Mouse (Mus musculus): Measurements from ENCODE around the gene Acacb. TPM values are rescaled to one million over a fixed set of nuclear protein-coding genes. Genes with fewer than 3 reads are reported as not detected.
A peak's percentile ranks its signal among the peaks of the same experiment; 100 is the strongest.

Acacb gene
- polyA plus RNA-seq, 1 experiment from 2014 or later: 1.7 TPM

GRCm38 (mm10) chr5:114152359-114153092 is 6.2 kb downstream of the Acacb start:
- Histone ChIP-seq H3K4me2 (no peak overlapping the region), H3K9me3 (ENCODE audit: control insufficient read depth, low read length) (no peaks in the 10 kb centered on the region), H3K9ac (ENCODE audit: low read length) (no peak overlapping the region), H3K4me1 (ENCODE audit: control insufficient read depth, insufficient read depth, low read length) (no peaks in the 10 kb centered on the region), H3K36me3 (ENCODE audit: control insufficient read depth, insufficient read depth, low read length) (no peaks in the 10 kb centered on the region), H3K27me3 (ENCODE audit: control insufficient read depth, insufficient read depth, low read length) (no peaks in the 10 kb centered on the region), H3K4me3 (ENCODE audit: low read depth, low read length) (no peak overlapping the region), H3K27ac (ENCODE audit: low read depth, low read length) (no peak overlapping the region)
- DNase-seq (ENCODE audit: low spot score, missing footprints) (no peak), ATAC-seq (ENCODE audit: low FRiP score) (no peak)
- WGBS: 88% methylated on average over 12 of the region's 12 CpGs

GRCm38 (mm10) chr5:114153490-114153889 is 7.2 kb downstream of the Acacb start:
- H3K9me3 ChIP-seq (ENCODE audit: control insufficient read depth, low read length): no peaks in the 10 kb centered on the region
- H3K4me2 ChIP-seq: peak overlapping the region; percentile 14; the same call in 1 of the 2 replicates
- no peak overlapping the region for H3K9ac ChIP-seq (ENCODE audit: low read length)
- no peaks in the 10 kb centered on the region for H3K27me3 ChIP-seq (ENCODE audit: control insufficient read depth, insufficient read depth, low read length)
- H3K4me1 ChIP-seq (ENCODE audit: control insufficient read depth, insufficient read depth, low read length): no peaks in the 10 kb centered on the region
- DNase-seq (ENCODE audit: low spot score, missing footprints): peak; percentile 89
- H3K27ac ChIP-seq (ENCODE audit: low read depth, low read length): no peak overlapping the region
- peak overlapping the region; percentile 4; the same call in 1 of the 2 replicates for H3K4me3 ChIP-seq (ENCODE audit: low read depth, low read length)
- no peaks in the 10 kb centered on the region for H3K36me3 ChIP-seq (ENCODE audit: control insufficient read depth, insufficient read depth, low read length)
- WGBS: under 1% methylated on average over 12 of the region's 12 CpGs
- ATAC-seq (ENCODE audit: low FRiP score): no peak

GRCm38 (mm10) chr5:114154765-114155164 is 8.4 kb downstream of the Acacb start:
- DNase-seq (ENCODE audit: low spot score, missing footprints) (no peak), ATAC-seq (ENCODE audit: low FRiP score) (no peak)
- 82% methylated on average over 5 of the region's 5 CpGs for WGBS
- no peaks in the 10 kb centered on the region for H3K27me3 ChIP-seq (ENCODE audit: control insufficient read depth, insufficient read depth, low read length)
- H3K4me2 ChIP-seq: no peak overlapping the region
- H3K36me3 ChIP-seq (ENCODE audit: control insufficient read depth, insufficient read depth, low read length): no peaks in the 10 kb centered on the region
- no peak overlapping the region for H3K4me3 ChIP-seq (ENCODE audit: low read depth, low read length)
- H3K4me1 ChIP-seq (ENCODE audit: control insufficient read depth, insufficient read depth, low read length): no peaks in the 10 kb centered on the region
- H3K9ac ChIP-seq (ENCODE audit: low read length): no peak overlapping the region
- no peaks in the 10 kb centered on the region for H3K9me3 ChIP-seq (ENCODE audit: control insufficient read depth, low read length)
- H3K27ac ChIP-seq (ENCODE audit: low read depth, low read length): no peak overlapping the region

- no peak for DNase-seq (ENCODE audit: low spot score, missing footprints)
- 71% methylated on average over 9 of the region's 9 CpGs for WGBS
Measured at GRCm38 (mm10) chr5:114155168-114155933, 9.0 kb downstream of the Acacb start.

GRCm38 (mm10) chr5:114157236-114157635 is 10.9 kb downstream of the Acacb start:
- peak; percentile 75 for DNase-seq (ENCODE audit: low spot score, missing footprints)
- Histone ChIP-seq H3K9ac (ENCODE audit: low read length) (no peak overlapping the region), H3K27ac (ENCODE audit: low read depth, low read length) (no peak overlapping the region), H3K4me2 (no peak overlapping the region), H3K4me3 (ENCODE audit: low read depth, low read length) (no peak overlapping the region), H3K27me3 (ENCODE audit: control insufficient read depth, insufficient read depth, low read length) (no peaks in the 10 kb centered on the region), H3K36me3 (ENCODE audit: control insufficient read depth, insufficient read depth, low read length) (no peaks in the 10 kb centered on the region), H3K9me3 (ENCODE audit: control insufficient read depth, low read length) (no peaks in the 10 kb centered on the region), H3K4me1 (ENCODE audit: control insufficient read depth, insufficient read depth, low read length) (no peaks in the 10 kb centered on the region)
- ATAC-seq (ENCODE audit: low FRiP score): no peak
- 53% methylated on average over 7 of the region's 7 CpGs for WGBS

More at GRCm38 (mm10) chr5:114155168-114155933, 9.0 kb downstream of the Acacb start:
- Histone ChIP-seq H3K4me3 (ENCODE audit: low read depth, low read length) (no peak overlapping the region), H3K9ac (ENCODE audit: low read length) (no peak overlapping the region), H3K4me2 (no peak overlapping the region), H3K9me3 (ENCODE audit: control insufficient read depth, low read length) (no peaks in the 10 kb centered on the region), H3K4me1 (ENCODE audit: control insufficient read depth, insufficient read depth, low read length) (no peaks in the 10 kb centered on the region), H3K27ac (ENCODE audit: low read depth, low read length) (no peak overlapping the region), H3K36me3 (ENCODE audit: control insufficient read depth, insufficient read depth, low read length) (no peaks in the 10 kb centered on the region), H3K27me3 (ENCODE audit: control insufficient read depth, insufficient read depth, low read length) (no peaks in the 10 kb centered on the region)
- no peak for ATAC-seq (ENCODE audit: low FRiP score)

- DNase-seq (ENCODE audit: low spot score, missing footprints): peak; percentile 69
- Histone ChIP-seq H3K9me3 (ENCODE audit: control insufficient read depth, low read length) (no peaks in the 10 kb centered on the region), H3K4me2 (no peak overlapping the region), H3K36me3 (ENCODE audit: control insufficient read depth, insufficient read depth, low read length) (no peaks in the 10 kb centered on the region), H3K27me3 (ENCODE audit: control insufficient read depth, insufficient read depth, low read length) (no peaks in the 10 kb centered on the region), H3K27ac (ENCODE audit: low read depth, low read length) (no peak overlapping the region), H3K4me1 (ENCODE audit: control insufficient read depth, insufficient read depth, low read length) (no peaks in the 10 kb centered on the region), H3K9ac (ENCODE audit: low read length) (no peak overlapping the region), H3K4me3 (ENCODE audit: low read depth, low read length) (no peak overlapping the region)
- WGBS: 88% methylated on average over 6 of the region's 6 CpGs
- ATAC-seq (ENCODE audit: low FRiP score): no peak
Measured at GRCm38 (mm10) chr5:114161424-114161823, 15.1 kb downstream of the Acacb start.

- DNase-seq (ENCODE audit: low spot score, missing footprints): peak; percentile 62
- Histone ChIP-seq H3K4me1 (ENCODE audit: control insufficient read depth, insufficient read depth, low read length) (no peaks in the 10 kb centered on the region), H3K4me3 (ENCODE audit: low read depth, low read length) (no peak overlapping the region), H3K27me3 (ENCODE audit: control insufficient read depth, insufficient read depth, low read length) (no peaks in the 10 kb centered on the region), H3K4me2 (no peak overlapping the region), H3K9me3 (ENCODE audit: control insufficient read depth, low read length) (no peaks in the 10 kb centered on the region), H3K36me3 (ENCODE audit: control insufficient read depth, insufficient read depth, low read length) (no peaks in the 10 kb centered on the region), H3K27ac (ENCODE audit: low read depth, low read length) (no peak overlapping the region), H3K9ac (ENCODE audit: low read length) (no peak overlapping the region)
- WGBS: 63% methylated on average over 12 of the region's 12 CpGs
- ATAC-seq (ENCODE audit: low FRiP score): no peak
Measured at GRCm38 (mm10) chr5:114162106-114162815, 15.9 kb downstream of the Acacb start.

GRCm38 (mm10) chr5:114163117-114163696 is 16.9 kb downstream of the Acacb start:
- 80% methylated on average over 6 of the region's 6 CpGs for WGBS
- no peak for DNase-seq (ENCODE audit: low spot score, missing footprints)

More at GRCm38 (mm10) chr5:114163117-114163696, 16.9 kb downstream of the Acacb start:
- Histone ChIP-seq H3K9ac (ENCODE audit: low read length) (no peak overlapping the region), H3K9me3 (ENCODE audit: control insufficient read depth, low read length) (no peaks in the 10 kb centered on the region), H3K4me3 (ENCODE audit: low read depth, low read length) (no peak overlapping the region), H3K27me3 (ENCODE audit: control insufficient read depth, insufficient read depth, low read length) (no peaks in the 10 kb centered on the region), H3K4me1 (ENCODE audit: control insufficient read depth, insufficient read depth, low read length) (no peaks in the 10 kb centered on the region), H3K4me2 (no peak overlapping the region), H3K36me3 (ENCODE audit: control insufficient read depth, insufficient read depth, low read length) (no peaks in the 10 kb centered on the region), H3K27ac (ENCODE audit: low read depth, low read length) (no peak overlapping the region)
- no peak for ATAC-seq (ENCODE audit: low FRiP score)

All from midbrain, embryonic 11.5 days (tissue).